Mouse (Mus musculus): ENCODE measurements around the gene Tmem178b. TPM values are rescaled to one million over a fixed set of nuclear protein-coding genes. Genes with fewer than 3 reads are reported as not detected.

The Tmem178b gene
- polyA plus RNA-seq, 1 experiment from 2014 or later, result 10.5 TPM

GRCm38 (mm10) chr6:40173559-40173958 lies 300.5 kb downstream of the Tmem178b start:
- 70% methylated on average over 6 of the region's 6 CpGs for WGBS
- Histone ChIP-seq H3K9ac (ENCODE audit: low read depth, low read length) (no peak overlapping the region), H3K36me3 (ENCODE audit: control insufficient read depth, insufficient read depth, low read length) (no peaks in the 10 kb centered on the region), H3K4me2 (replicated peaks; ENCODE audit: low read depth, low read length) (no peak overlapping the region), H3K27ac (ENCODE audit: low read depth, low read length) (no peak overlapping the region), H3K9me3 (ENCODE audit: control insufficient read depth, low read length) (no peaks in the 10 kb centered on the region), H3K4me1 (replicated peaks; ENCODE audit: control insufficient read depth, insufficient read depth, low read length) (no peaks in the 10 kb centered on the region), H3K27me3 (ENCODE audit: control insufficient read depth, insufficient read depth, low read length) (no peaks in the 10 kb centered on the region), H3K4me3 (ENCODE audit: low read depth, low read length) (no peak overlapping the region)
- DNase-seq (ENCODE audit: low spot score), result no peak
- ATAC-seq (ENCODE audit: low FRiP score), result no peak

- H3K4me3 ChIP-seq (ENCODE audit: low read depth, low read length), result no peak overlapping the region
- 75% methylated on average over 4 of the region's 4 CpGs for WGBS
- H3K9ac ChIP-seq (ENCODE audit: low read depth, low read length), result no peak overlapping the region
- H3K4me1 ChIP-seq (replicated peaks; ENCODE audit: control insufficient read depth, insufficient read depth, low read length), result no peaks in the 10 kb centered on the region
- H3K27me3 ChIP-seq (ENCODE audit: control insufficient read depth, insufficient read depth, low read length), result no peaks in the 10 kb centered on the region
- no peak overlapping the region for H3K4me2 ChIP-seq (replicated peaks; ENCODE audit: low read depth, low read length)
- H3K9me3 ChIP-seq (ENCODE audit: control insufficient read depth, low read length), result no peaks in the 10 kb centered on the region
- no peaks in the 10 kb centered on the region for H3K36me3 ChIP-seq (ENCODE audit: control insufficient read depth, insufficient read depth, low read length)
- DNase-seq (ENCODE audit: low spot score), result no peak
- no peak for ATAC-seq (ENCODE audit: low FRiP score)
- no peak overlapping the region for H3K27ac ChIP-seq (ENCODE audit: low read depth, low read length)
Observed at GRCm38 (mm10) chr6:40177870-40178269, 304.8 kb downstream of the Tmem178b start.

- ATAC-seq (ENCODE audit: low FRiP score), result no peak
- 86% methylated on average over 4 of the region's 4 CpGs for WGBS
- Histone ChIP-seq H3K36me3 (ENCODE audit: control insufficient read depth, insufficient read depth, low read length) (no peaks in the 10 kb centered on the region), H3K4me3 (ENCODE audit: low read depth, low read length) (no peak overlapping the region), H3K9me3 (ENCODE audit: control insufficient read depth, low read length) (no peaks in the 10 kb centered on the region), H3K9ac (ENCODE audit: low read depth, low read length) (no peak overlapping the region), H3K4me2 (replicated peaks; ENCODE audit: low read depth, low read length) (no peak overlapping the region), H3K27ac (ENCODE audit: low read depth, low read length) (no peak overlapping the region), H3K27me3 (ENCODE audit: control insufficient read depth, insufficient read depth, low read length) (no peaks in the 10 kb centered on the region), H3K4me1 (replicated peaks; ENCODE audit: control insufficient read depth, insufficient read depth, low read length) (no peaks in the 10 kb centered on the region)
- DNase-seq (ENCODE audit: low spot score), result no peak
Observed at GRCm38 (mm10) chr6:40180551-40180950, 307.5 kb downstream of the Tmem178b start.

GRCm38 (mm10) chr6:40200661-40201060 lies 327.6 kb downstream of the Tmem178b start:
- no peak for ATAC-seq (ENCODE audit: low FRiP score)
- Histone ChIP-seq H3K27ac (ENCODE audit: low read depth, low read length) (no peak overlapping the region), H3K36me3 (ENCODE audit: control insufficient read depth, insufficient read depth, low read length) (no peaks in the 10 kb centered on the region), H3K9ac (ENCODE audit: low read depth, low read length) (no peak overlapping the region), H3K4me1 (replicated peaks; ENCODE audit: control insufficient read depth, insufficient read depth, low read length) (no peaks in the 10 kb centered on the region), H3K4me2 (replicated peaks; ENCODE audit: low read depth, low read length) (no peak overlapping the region), H3K4me3 (ENCODE audit: low read depth, low read length) (no peak overlapping the region), H3K9me3 (ENCODE audit: control insufficient read depth, low read length) (no peaks in the 10 kb centered on the region), H3K27me3 (ENCODE audit: control insufficient read depth, insufficient read depth, low read length) (no peaks in the 10 kb centered on the region)
- 75% methylated on average over 3 of the region's 3 CpGs for WGBS
- no peak for DNase-seq (ENCODE audit: low spot score)

GRCm38 (mm10) chr6:40202602-40203001 lies 329.5 kb downstream of the Tmem178b start:
- Histone ChIP-seq H3K4me2 (replicated peaks; ENCODE audit: low read depth, low read length) (no peak overlapping the region), H3K9me3 (ENCODE audit: control insufficient read depth, low read length) (no peaks in the 10 kb centered on the region), H3K27ac (ENCODE audit: low read depth, low read length) (no peak overlapping the region), H3K4me1 (replicated peaks; ENCODE audit: control insufficient read depth, insufficient read depth, low read length) (no peaks in the 10 kb centered on the region), H3K4me3 (ENCODE audit: low read depth, low read length) (no peak overlapping the region), H3K9ac (ENCODE audit: low read depth, low read length) (no peak overlapping the region), H3K27me3 (ENCODE audit: control insufficient read depth, insufficient read depth, low read length) (no peaks in the 10 kb centered on the region), H3K36me3 (ENCODE audit: control insufficient read depth, insufficient read depth, low read length) (no peaks in the 10 kb centered on the region)
- DNase-seq (ENCODE audit: low spot score) (no peak), ATAC-seq (ENCODE audit: low FRiP score) (no peak)
- 58% methylated on average over 2 of the region's 2 CpGs for WGBS

- ATAC-seq (ENCODE audit: low FRiP score) (no peak), DNase-seq (ENCODE audit: low spot score) (no peak)
- H3K27me3 ChIP-seq (ENCODE audit: control insufficient read depth, insufficient read depth, low read length), result no peaks in the 10 kb centered on the region
- no peak overlapping the region for H3K9ac ChIP-seq (ENCODE audit: low read depth, low read length)
- H3K9me3 ChIP-seq (ENCODE audit: control insufficient read depth, low read length), result no peaks in the 10 kb centered on the region
- no peak overlapping the region for H3K4me3 ChIP-seq (ENCODE audit: low read depth, low read length)
- WGBS, result 87% methylated on average over 2 of the region's 2 CpGs
- H3K36me3 ChIP-seq (ENCODE audit: control insufficient read depth, insufficient read depth, low read length), result no peaks in the 10 kb centered on the region
- no peak overlapping the region for H3K4me2 ChIP-seq (replicated peaks; ENCODE audit: low read depth, low read length)
- H3K27ac ChIP-seq (ENCODE audit: low read depth, low read length), result no peak overlapping the region
- no peaks in the 10 kb centered on the region for H3K4me1 ChIP-seq (replicated peaks; ENCODE audit: control insufficient read depth, insufficient read depth, low read length)
Observed at GRCm38 (mm10) chr6:40205380-40205779, 332.3 kb downstream of the Tmem178b start.

- WGBS, result 80% methylated on average over 3 of the region's 3 CpGs
Observed at GRCm38 (mm10) chr6:40208014-40208413, 334.9 kb downstream of the Tmem178b start.

GRCm38 (mm10) chr6:40209172-40209571 lies 336.1 kb downstream of the Tmem178b start:
- no peak for DNase-seq (ENCODE audit: low spot score)
- H3K36me3 ChIP-seq (ENCODE audit: control insufficient read depth, insufficient read depth, low read length), result no peaks in the 10 kb centered on the region
- no peak overlapping the region for H3K27ac ChIP-seq (ENCODE audit: low read depth, low read length)
- WGBS, result 57% methylated on average over 2 of the region's 2 CpGs
- H3K27me3 ChIP-seq (ENCODE audit: control insufficient read depth, insufficient read depth, low read length), result no peaks in the 10 kb centered on the region
- no peak overlapping the region for H3K4me3 ChIP-seq (ENCODE audit: low read depth, low read length)
- no peak for ATAC-seq (ENCODE audit: low FRiP score)
- H3K9ac ChIP-seq (ENCODE audit: low read depth, low read length), result no peak overlapping the region
- H3K4me1 ChIP-seq (replicated peaks; ENCODE audit: control insufficient read depth, insufficient read depth, low read length), result no peaks in the 10 kb centered on the region
- no peak overlapping the region for H3K4me2 ChIP-seq (replicated peaks; ENCODE audit: low read depth, low read length)
- H3K9me3 ChIP-seq (ENCODE audit: control insufficient read depth, low read length), result no peaks in the 10 kb centered on the region

More at GRCm38 (mm10) chr6:40208014-40208413, 334.9 kb downstream of the Tmem178b start:
- Histone ChIP-seq H3K27me3 (ENCODE audit: control insufficient read depth, insufficient read depth, low read length) (no peaks in the 10 kb centered on the region), H3K9me3 (ENCODE audit: control insufficient read depth, low read length) (no peaks in the 10 kb centered on the region), H3K4me1 (replicated peaks; ENCODE audit: control insufficient read depth, insufficient read depth, low read length) (no peaks in the 10 kb centered on the region), H3K9ac (ENCODE audit: low read depth, low read length) (no peak overlapping the region), H3K4me2 (replicated peaks; ENCODE audit: low read depth, low read length) (no peak overlapping the region), H3K4me3 (ENCODE audit: low read depth, low read length) (no peak overlapping the region), H3K36me3 (ENCODE audit: control insufficient read depth, insufficient read depth, low read length) (no peaks in the 10 kb centered on the region), H3K27ac (ENCODE audit: low read depth, low read length) (no peak overlapping the region)
- DNase-seq (ENCODE audit: low spot score) (no peak), ATAC-seq (ENCODE audit: low FRiP score) (no peak)

GRCm38 (mm10) chr6:40217154-40217553 lies 344.1 kb downstream of the Tmem178b start:
- Histone ChIP-seq H3K9me3 (ENCODE audit: control insufficient read depth, low read length) (no peaks in the 10 kb centered on the region), H3K9ac (ENCODE audit: low read depth, low read length) (no peak overlapping the region), H3K4me3 (ENCODE audit: low read depth, low read length) (no peak overlapping the region), H3K27ac (ENCODE audit: low read depth, low read length) (no peak overlapping the region), H3K36me3 (ENCODE audit: control insufficient read depth, insufficient read depth, low read length) (no peaks in the 10 kb centered on the region), H3K27me3 (ENCODE audit: control insufficient read depth, insufficient read depth, low read length) (no peaks in the 10 kb centered on the region), H3K4me1 (replicated peaks; ENCODE audit: control insufficient read depth, insufficient read depth, low read length) (no peaks in the 10 kb centered on the region), H3K4me2 (replicated peaks; ENCODE audit: low read depth, low read length) (no peak overlapping the region)
- DNase-seq (ENCODE audit: low spot score) (no peak), ATAC-seq (ENCODE audit: low FRiP score) (no peak)
- 96% methylated on average over 12 of the region's 12 CpGs for WGBS

Data from hindbrain, embryonic 11.5 days (tissue).